Mouse (Mus musculus) small intestine, adult 2 months (tissue): ENCODE data around the gene Rasgrf2. TPM values are rescaled to one million over a fixed set of nuclear protein-coding genes. Genes with fewer than 3 reads are reported as not detected.

ENCODE experiments used
- H3K27ac ChIP-seq: fragments of 200-500 bp; 2 replicates; pipeline ENCODE4 v1.5.1; 2012; ENCODE audit warnings: low read depth, low read length, control low read depth, inconsistent platforms; ENCODE audit not compliant: insufficient read depth
- H3K27me3 ChIP-seq: fragments of 200-500 bp; 2 replicates; pipeline ENCODE4 v1.6.1; 2012; ENCODE audit warnings: mild to moderate bottlenecking, moderate library complexity, low read length, inconsistent platforms; ENCODE audit not compliant: control insufficient read depth, insufficient read depth
- H3K36me3 ChIP-seq: fragments of 200-500 bp; 2 replicates; pipeline ENCODE4 v1.6.1; 2012; ENCODE audit warnings: mild to moderate bottlenecking, low read length, control low read depth, inconsistent platforms; ENCODE audit not compliant: control insufficient read depth, insufficient read depth
- H3K4me1 ChIP-seq: fragments of 200-500 bp; 2 replicates; pipeline ENCODE4 v1.6.1; 2012; ENCODE audit warnings: low read length, inconsistent platforms, mixed read lengths; ENCODE audit not compliant: control insufficient read depth, insufficient read depth, insufficient read length
- H3K4me3 ChIP-seq: fragments of 200-500 bp; 2 replicates; pipeline ENCODE4 v1.5.1; 2012; ENCODE audit warnings: low read depth, mild to moderate bottlenecking, control low read depth, inconsistent platforms, low read length, moderate library complexity
- CTCF ChIP-seq: fragments of 200-500 bp; IDR thresholded peaks from 2 replicates; pipeline ENCODE4 v1.5.1; 2012; ENCODE audit warnings: low read depth, mild to moderate bottlenecking, control low read depth, inconsistent platforms, low read length, moderate library complexity, mixed read lengths; ENCODE audit not compliant: insufficient replicate concordance, insufficient read length; ENCODE audit errors: extremely low read depth
- POLR2A ChIP-seq: fragments of 200-500 bp; IDR thresholded peaks from 2 replicates; pipeline ENCODE4 v1.6.1; 2012; ENCODE audit warnings: low read depth, mild to moderate bottlenecking, control low read depth, inconsistent platforms, low read length, moderate library complexity
- WGBS: fragments of 180-500 bp; shearing (Covaris S2); methylation state at CpG from one replicate; pipeline ENCODE4 v1.1.7; 2018; 5-methylcytosine and 5-hydroxymethylcytosine counted together
- polyA plus RNA-seq: library from polyadenylated mRNA; depleted of rRNA; stranded (reverse); fragments of >200 nt; gene quantifications from 2 replicates; pipeline ENCODE4 v1.2.3, GENCODE M21; 2012

The Rasgrf2 gene
- polyA plus RNA-seq, 1 experiment: 5.2 TPM

DNA sequence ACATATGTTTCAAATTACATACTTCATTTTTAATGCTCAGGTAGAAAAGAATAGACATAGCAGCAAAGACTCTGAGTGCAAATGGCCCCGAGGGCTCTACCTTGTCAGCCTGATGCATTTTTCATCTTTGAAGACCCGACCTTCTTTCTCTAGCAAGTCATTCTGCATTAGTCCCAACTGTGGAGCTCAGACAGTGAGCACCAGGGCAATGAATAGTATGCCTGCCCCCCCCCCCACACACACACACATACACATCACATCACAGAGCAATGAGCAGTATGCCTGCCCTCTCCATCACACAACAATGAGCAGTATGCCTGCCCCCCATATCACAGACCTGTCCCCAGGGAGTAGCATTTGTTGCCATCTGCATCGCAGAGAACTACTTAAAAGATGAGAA, 80.2 kb downstream of the Rasgrf2 start:
- peaks cover 9% of the 10 kb centered on the region for H3K36me3 ChIP-seq
- no peaks in the 10 kb centered on the region for H3K27me3 ChIP-seq
- TF ChIP-seq CTCF (no peak), POLR2A (no peak)
- WGBS: 86% methylated on average over 3 of the region's 3 CpGs
- H3K4me1 ChIP-seq: no peaks in the 10 kb centered on the region
- H3K27ac ChIP-seq: no peak overlapping the region
- H3K4me3 ChIP-seq: no peak overlapping the region

DNA sequence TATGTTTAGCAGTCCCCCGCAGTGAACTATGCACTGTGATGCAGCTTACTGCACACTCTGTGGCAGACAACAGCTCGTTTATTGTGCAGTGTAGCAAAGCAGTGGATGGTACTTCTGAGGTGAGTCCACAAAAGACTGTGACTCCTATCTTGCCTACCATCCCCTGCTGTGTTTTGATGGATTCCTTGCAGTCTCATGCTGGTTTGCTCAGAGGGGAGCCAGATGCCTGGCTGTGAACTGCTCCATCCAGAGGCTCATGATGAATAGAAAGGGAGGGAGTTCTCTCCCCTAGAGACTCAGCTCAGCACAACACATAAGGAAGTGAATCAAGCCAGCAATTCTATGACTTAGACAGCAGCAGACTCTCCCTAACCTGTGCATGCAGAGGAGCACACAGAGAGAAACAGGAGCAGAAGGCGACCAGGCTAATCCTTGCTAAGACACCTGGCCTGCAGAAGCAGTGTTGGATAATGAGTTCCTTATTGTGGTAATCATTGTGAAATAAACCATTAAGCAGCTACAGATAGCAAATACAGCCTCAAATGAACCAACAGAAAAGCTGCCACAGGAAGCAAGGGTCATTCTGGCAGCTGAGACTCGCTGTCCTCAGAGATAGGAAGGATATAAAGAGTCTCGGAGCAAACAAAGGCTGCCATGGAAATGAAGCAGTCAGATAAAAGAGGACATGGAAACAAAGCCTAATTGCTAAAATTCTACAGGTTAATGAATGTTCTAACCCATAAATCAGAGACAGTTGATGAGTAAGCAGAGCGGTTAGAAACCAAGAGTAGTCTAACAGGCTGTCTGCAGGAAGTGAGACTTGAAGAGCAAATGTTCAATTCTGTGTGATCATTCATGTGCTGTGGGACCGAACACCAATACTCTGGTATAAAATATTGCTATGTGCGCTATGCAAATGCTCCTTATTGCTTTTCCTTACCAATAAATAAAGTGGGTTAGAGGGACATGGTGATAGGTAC, 89.6 kb downstream of the Rasgrf2 start:
- TF ChIP-seq CTCF (no peak), POLR2A (no peak)
- H3K27ac ChIP-seq: peak overlapping the region; percentile 80
- H3K36me3 ChIP-seq: peaks cover 2% of the 10 kb centered on the region
- H3K4me3 ChIP-seq: no peak overlapping the region
- H3K27me3 ChIP-seq: no peaks in the 10 kb centered on the region
- 13% methylated on average over 8 of the region's 8 CpGs for WGBS
- H3K4me1 ChIP-seq: peaks cover 17% of the 10 kb centered on the region

GRCm38 (mm10) chr13:92030364-92031057, 100.9 kb downstream of the Rasgrf2 start:
- H3K27ac ChIP-seq: no peak overlapping the region
- 86% methylated on average over 24 of the region's 24 CpGs for WGBS
- no peak overlapping the region for H3K4me3 ChIP-seq
- H3K4me1 ChIP-seq: no peaks in the 10 kb centered on the region
- no peaks in the 10 kb centered on the region for H3K27me3 ChIP-seq
- TF ChIP-seq POLR2A (no peak), CTCF (no peak)
- peaks cover 8% of the 10 kb centered on the region for H3K36me3 ChIP-seq

DNA sequence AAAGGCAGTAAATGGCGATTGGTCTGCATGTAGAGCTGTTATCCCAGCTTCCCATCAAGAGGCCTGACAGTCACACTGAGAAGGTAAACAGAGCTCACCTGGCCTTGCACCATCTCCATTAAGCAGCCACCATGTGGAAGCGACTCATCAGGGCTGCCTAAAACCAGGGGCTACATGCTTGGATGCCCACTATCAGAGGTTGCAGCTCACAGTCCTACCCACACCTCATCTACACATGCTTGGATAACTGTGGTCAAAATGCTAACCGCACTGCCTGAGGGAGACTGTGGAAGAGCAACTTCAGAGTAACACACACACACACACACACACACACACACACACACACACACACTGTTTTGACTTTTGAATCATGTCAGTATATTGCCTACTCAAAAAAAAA, 101.8 kb downstream of the Rasgrf2 start:
- Histone ChIP-seq H3K27ac (no peak overlapping the region), H3K27me3 (no peaks in the 10 kb centered on the region), H3K4me3 (no peak overlapping the region), H3K36me3 (peaks cover 7% of the 10 kb centered on the region), H3K4me1 (no peaks in the 10 kb centered on the region)
- TF ChIP-seq CTCF: no peak
- 87% methylated on average over 3 of the region's 3 CpGs for WGBS

GRCm38 (mm10) chr13:92027951-92028350, 103.5 kb downstream of the Rasgrf2 start:
- H3K4me3 ChIP-seq: no peak overlapping the region
- WGBS: 94% methylated on average over 5 of the region's 5 CpGs
- H3K36me3 ChIP-seq: peaks cover 11% of the 10 kb centered on the region
- TF ChIP-seq POLR2A (no peak), CTCF (no peak)
- no peak overlapping the region for H3K27ac ChIP-seq
- H3K4me1 ChIP-seq: no peaks in the 10 kb centered on the region
- H3K27me3 ChIP-seq: no peaks in the 10 kb centered on the region

- no peaks in the 10 kb centered on the region for H3K27me3 ChIP-seq
- 64% methylated on average over 2 of the region's 2 CpGs for WGBS
Measured at GRCm38 (mm10) chr13:92026651-92027050, 104.8 kb downstream of the Rasgrf2 start.

DNA sequence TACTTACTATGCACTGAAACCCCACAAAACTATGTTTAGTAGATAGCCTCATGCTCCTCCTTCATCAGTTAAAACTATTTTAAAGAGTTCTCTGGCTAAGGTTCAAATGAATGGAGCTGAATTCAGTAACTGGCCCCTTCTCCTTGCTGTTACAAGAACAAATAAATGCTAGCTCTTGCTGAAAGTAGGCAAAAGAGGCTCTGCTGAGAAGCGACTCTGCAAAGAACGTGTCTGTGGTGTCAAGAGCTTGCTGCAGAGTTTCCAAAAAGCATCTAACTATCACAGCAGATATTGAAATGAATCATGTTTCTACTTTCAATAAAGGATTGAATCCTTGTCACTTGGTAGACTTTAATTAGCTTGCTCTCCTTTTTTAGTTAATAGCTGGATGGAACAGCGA, 106.3 kb downstream of the Rasgrf2 start:
- Histone ChIP-seq H3K4me1 (no peaks in the 10 kb centered on the region), H3K36me3 (peaks cover 28% of the 10 kb centered on the region), H3K27ac (no peak overlapping the region), H3K4me3 (no peak overlapping the region), H3K27me3 (no peaks in the 10 kb centered on the region)
- TF ChIP-seq CTCF: no peak
- no peak for TF ChIP-seq POLR2A
- WGBS: 95% methylated on average over 3 of the region's 3 CpGs

More at GRCm38 (mm10) chr13:92026651-92027050, 104.8 kb downstream of the Rasgrf2 start:
- Histone ChIP-seq H3K4me3 (no peak overlapping the region), H3K27ac (no peak overlapping the region), H3K4me1 (no peaks in the 10 kb centered on the region), H3K36me3 (peaks cover 22% of the 10 kb centered on the region)
- TF ChIP-seq POLR2A (no peak), CTCF (no peak)
